ENCODE assay signal across 12 mouse cellular contexts in the genomic region with DNA sequence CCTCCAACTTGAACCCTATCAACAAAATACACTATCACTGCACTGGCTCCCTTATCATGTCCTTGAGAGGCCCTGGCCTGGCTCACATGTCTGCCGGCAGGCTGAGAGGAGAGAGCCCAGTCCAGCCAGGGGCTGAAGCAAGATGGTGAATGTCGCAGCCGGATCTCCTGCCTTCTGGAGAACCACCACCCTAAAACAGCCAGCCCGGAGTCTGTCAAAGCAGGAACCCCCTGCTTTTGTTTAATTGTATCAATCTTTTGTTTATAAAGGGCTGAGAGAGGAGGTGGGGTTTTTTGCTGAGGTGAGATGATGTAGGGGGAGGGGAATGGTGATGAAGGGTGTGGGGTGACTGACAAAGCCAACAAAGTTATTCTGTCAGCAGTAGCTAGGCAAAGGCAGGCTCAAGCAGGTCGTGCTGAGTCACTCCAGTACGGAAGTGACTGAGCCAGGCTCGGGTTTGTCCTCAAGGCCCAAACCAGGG.
A peak's percentile ranks its signal among the peaks of the same experiment; 100 is the strongest.
DNase-seq lines count a peak whose midpoint lies in the region; ATAC-seq and TF ChIP-seq lines count a peak whose summit lies in the region.
"Had no signal": no experiment of that assay in that cellular context is flagged by ENCODE, and none has a peak within 500 bp of the region (broad histone marks: within the 10 kb centered on the region; RNA-seq: fewer than 3 reads in every experiment).

No protein-coding gene starts in this region.

- peak overlapping the region; percentile 62 for H3K27ac ChIP-seq in heart, adult 2 months
- no peak overlapping the region for H3K27ac ChIP-seq in intestine, embryonic 15.5 days
- H3K27ac ChIP-seq in forebrain, embryonic 12.5 days: no peak overlapping the region
- H3K27ac ChIP-seq: embryonic facial prominence, embryonic 13.5 days had no signal

- H3K36me3 ChIP-seq in heart, adult 2 months (ENCODE audit: control insufficient read depth, insufficient read depth, low read length): no peaks in the 10 kb centered on the region
- H3K36me3 ChIP-seq in intestine, embryonic 15.5 days: no peaks in the 10 kb centered on the region
- no peaks in the 10 kb centered on the region for H3K36me3 ChIP-seq in forebrain, embryonic 12.5 days (replicated peaks)
- H3K36me3 ChIP-seq: embryonic facial prominence, embryonic 13.5 days had no signal

- H3K27me3 ChIP-seq in heart, adult 2 months (ENCODE audit: control insufficient read depth, insufficient read depth, low read length): no peaks in the 10 kb centered on the region
- no peaks in the 10 kb centered on the region for H3K27me3 ChIP-seq in intestine, embryonic 15.5 days (replicated peaks)
- H3K27me3 ChIP-seq in forebrain, embryonic 12.5 days: no peaks in the 10 kb centered on the region
- H3K27me3 ChIP-seq: embryonic facial prominence, embryonic 13.5 days had no signal

- TF ChIP-seq POLR2A in heart, adult 2 months (IDR thresholded peaks at IDR 0.05; ENCODE audit: insufficient read depth, low read depth, low read length): 0 out of 2 replicates have a peak, but pooled peaks have one; percentile 12

- no peak overlapping the region for H3K4me2 ChIP-seq in intestine, embryonic 15.5 days (replicated peaks)
- no peak overlapping the region for H3K4me2 ChIP-seq in forebrain, embryonic 12.5 days
- H3K4me2 ChIP-seq: embryonic facial prominence, embryonic 13.5 days had no signal

- intact Hi-C loops in heart, adult 2 months (cut with DNase I): no loop called here

- H3K4me3 ChIP-seq in heart, adult 2 months: no peak overlapping the region
- no peak overlapping the region for H3K4me3 ChIP-seq in intestine, embryonic 15.5 days (replicated peaks)
- no peak overlapping the region for H3K4me3 ChIP-seq in forebrain, embryonic 12.5 days (replicated peaks)
- H3K4me3 ChIP-seq: embryonic facial prominence, embryonic 13.5 days had no signal

- peak; percentile 52 for DNase-seq in ovary, postnatal 36 days (ENCODE audit: low spot score)
- no peak for DNase-seq in ovary, postnatal 10 days (ENCODE audit: low spot score)
- DNase-seq in heart, adult 2 months: peak; percentile 47 to 63
- DNase-seq in yolk sac, embryonic 10.5 days (ENCODE audit: low spot score): peak; percentile 15
- DNase-seq in frontal cortex, postnatal 10 days (ENCODE audit: low spot score in 2 of 2): no peak
- no peak for DNase-seq in cerebellum, adult 8-10 months
- DNase-seq: gastrocnemius, postnatal 10 days; kidney, adult 9 months had no signal

- no peaks in the 10 kb centered on the region for H3K79me2 ChIP-seq in heart, adult 2 months (replicated peaks; ENCODE audit: control insufficient read depth, insufficient read depth, low read length)

- WGBS in heart, adult 2 months: 16% methylated on average over 7 of the region's 7 CpGs
- 16% methylated on average over 7 of the region's 7 CpGs for WGBS in intestine, embryonic 15.5 days
- WGBS in forebrain, embryonic 12.5 days: 50% methylated on average over 7 of the region's 7 CpGs

- no peaks in the 10 kb centered on the region for H3K9me3 ChIP-seq in intestine, embryonic 15.5 days
- no peaks in the 10 kb centered on the region for H3K9me3 ChIP-seq in forebrain, embryonic 12.5 days
- H3K9me3 ChIP-seq: embryonic facial prominence, embryonic 13.5 days had no signal

- TF ChIP-seq CTCF in heart, adult 2 months (IDR thresholded peaks at IDR 0.05): no peak

- no peaks in the 10 kb centered on the region for H3K4me1 ChIP-seq in heart, adult 2 months (ENCODE audit: control insufficient read depth, insufficient read depth, low read length)
- peaks cover 9% of the 10 kb centered on the region; the same call in 1 of the 2 replicates for H3K4me1 ChIP-seq in intestine, embryonic 15.5 days (replicated peaks)
- H3K4me1 ChIP-seq in forebrain, embryonic 12.5 days: peaks cover 21% of the 10 kb centered on the region

- no peak overlapping the region for H3K9ac ChIP-seq in heart, adult 2 months (ENCODE audit: low read depth, low read length)
- H3K9ac ChIP-seq in intestine, embryonic 15.5 days: no peak overlapping the region
- no peak overlapping the region for H3K9ac ChIP-seq in forebrain, embryonic 12.5 days
- H3K9ac ChIP-seq: embryonic facial prominence, embryonic 13.5 days had no signal

- ATAC-seq in intestine, embryonic 15.5 days: peak; percentile 78
- no peak for ATAC-seq in forebrain, embryonic 12.5 days (ENCODE audit: low FRiP score)
- ATAC-seq: midbrain, embryonic 16.5 days had no signal

- TF ChIP-seq EP300 in heart, adult 2 months (IDR thresholded peaks at IDR 0.05; ENCODE audit: insufficient read depth, low read depth, low read length): no peak

Comparison
In these comparisons a context has a peak if more than half of its experiments do, and no peak if none do; other contexts are left out.
1. DNase-seq: peak in ovary, postnatal 36 days (single experiment), heart, adult 2 months (2 of 2) and yolk sac, embryonic 10.5 days (single experiment); none in ovary, postnatal 10 days (single experiment), frontal cortex, postnatal 10 days (0 of 2) and cerebellum, adult 8-10 months (single experiment).